Mouse (Mus musculus): Measurements from ENCODE around the gene Pou6f2.
A peak's percentile ranks its signal among the peaks of the same experiment; 100 is the strongest.

The Pou6f2 gene

DNA sequence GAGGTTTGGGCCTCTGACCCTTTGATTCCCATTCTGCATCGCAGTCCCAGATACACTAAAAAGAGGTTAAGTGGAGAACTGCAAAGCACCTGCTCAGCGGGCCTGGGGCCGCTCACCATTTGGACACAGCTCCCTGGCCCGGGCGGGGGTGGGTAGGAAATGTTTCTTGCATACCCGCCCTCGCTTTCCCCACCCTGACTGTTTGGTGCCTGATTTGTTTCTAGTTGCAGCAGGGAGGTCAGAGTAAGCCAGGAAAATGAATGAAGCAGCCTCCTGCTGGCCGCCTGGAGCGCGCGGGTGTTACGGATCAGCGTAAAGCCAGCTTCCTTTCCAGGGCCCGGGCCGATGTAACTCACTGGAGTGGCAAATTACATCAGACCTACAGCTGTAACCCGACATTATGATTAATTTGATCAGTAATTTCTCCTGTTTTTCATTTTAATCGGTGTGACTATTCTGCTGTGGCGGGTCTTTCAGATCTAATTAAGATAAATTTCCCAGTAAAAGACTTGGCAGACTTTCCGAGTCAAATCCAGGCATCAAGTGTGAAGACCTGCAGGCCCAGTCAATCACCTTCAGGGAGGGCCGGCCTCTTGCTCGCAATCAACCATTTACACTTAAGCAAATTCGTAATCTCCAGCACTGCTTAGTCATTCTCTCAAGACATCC is 178.8 kb downstream of the Pou6f2 start:
- no peak for DNase-seq (ENCODE audit: low read depth, low spot score)

DNA sequence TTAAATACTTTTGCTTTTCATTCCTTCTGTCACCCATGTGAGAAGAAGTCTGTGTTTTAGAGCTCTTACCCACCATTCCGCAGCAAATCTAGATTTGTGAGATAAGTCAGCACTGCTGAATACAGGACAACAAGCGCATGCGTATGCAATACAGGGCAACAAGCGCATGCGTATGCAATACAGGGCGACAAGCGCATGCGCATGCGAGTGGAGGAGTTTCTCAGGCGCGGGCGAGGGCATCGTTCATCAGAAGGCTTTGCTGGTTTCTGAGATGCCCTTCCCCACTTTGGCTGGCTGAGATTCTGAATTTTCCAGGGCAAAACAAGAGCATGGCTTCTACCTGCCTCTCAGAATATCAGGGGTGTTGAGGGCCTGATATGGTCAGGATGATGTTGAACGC is 186.2 kb downstream of the Pou6f2 start:
- no peak for DNase-seq (ENCODE audit: low read depth, low spot score)

DNA sequence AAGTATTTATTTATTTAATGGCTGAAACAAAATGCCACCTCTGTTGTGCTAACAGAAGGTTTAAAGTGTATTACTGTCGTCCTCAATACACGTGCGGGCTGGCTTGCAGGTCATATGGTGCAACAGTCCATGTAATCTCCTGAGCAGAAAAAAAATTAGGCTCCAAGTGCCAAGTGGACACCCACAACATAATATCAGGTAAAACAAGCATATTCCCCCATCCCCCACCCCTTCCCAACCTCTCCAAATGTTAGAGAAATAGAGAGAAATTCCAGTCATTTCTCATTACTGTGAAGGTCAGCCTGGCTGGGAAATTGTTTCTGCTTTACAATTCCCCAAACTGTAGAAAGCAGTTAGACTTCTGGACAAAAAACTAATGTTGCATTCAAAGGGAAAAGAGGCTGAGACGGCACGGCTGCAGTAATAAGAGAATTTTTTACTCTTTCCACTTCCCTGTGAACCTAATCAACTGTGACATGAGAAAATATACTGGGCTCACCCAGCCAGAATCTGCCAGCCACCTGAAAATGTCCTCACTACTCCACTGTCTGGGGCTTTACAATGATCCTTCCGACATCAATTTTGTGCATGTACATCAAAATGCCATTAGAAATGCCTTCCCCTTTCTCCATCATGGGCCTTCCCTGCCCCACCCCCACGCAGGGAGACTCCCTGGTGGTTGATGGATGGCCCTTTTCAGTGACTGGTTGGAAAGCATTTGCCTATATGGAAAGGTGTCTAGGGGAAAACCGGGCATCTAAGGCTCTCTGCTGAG is 192.8 kb downstream of the Pou6f2 start:
- DNase-seq (ENCODE audit: low read depth, low spot score) = no peak

DNA sequence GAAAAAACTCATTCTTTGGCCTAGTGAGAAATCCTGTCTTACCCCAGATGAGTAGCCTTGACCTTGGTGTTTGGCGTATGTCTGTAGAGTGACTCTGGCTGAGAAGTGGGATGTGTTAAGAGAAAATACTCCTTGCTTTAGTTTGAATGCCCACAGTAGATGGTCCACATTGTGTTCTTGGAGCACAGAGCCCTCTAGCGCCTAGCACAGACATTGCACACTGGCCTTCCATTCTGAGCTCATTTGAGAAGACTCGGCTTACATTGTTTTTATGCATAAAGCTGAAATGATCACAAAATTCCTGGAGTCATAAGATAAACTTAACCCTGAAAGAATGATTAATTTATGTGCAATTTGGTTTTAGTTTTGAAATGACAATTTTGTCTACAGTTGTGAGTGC is 223.5 kb downstream of the Pou6f2 start:
- peak; percentile 46 for DNase-seq (ENCODE audit: low read depth, low spot score)

DNA sequence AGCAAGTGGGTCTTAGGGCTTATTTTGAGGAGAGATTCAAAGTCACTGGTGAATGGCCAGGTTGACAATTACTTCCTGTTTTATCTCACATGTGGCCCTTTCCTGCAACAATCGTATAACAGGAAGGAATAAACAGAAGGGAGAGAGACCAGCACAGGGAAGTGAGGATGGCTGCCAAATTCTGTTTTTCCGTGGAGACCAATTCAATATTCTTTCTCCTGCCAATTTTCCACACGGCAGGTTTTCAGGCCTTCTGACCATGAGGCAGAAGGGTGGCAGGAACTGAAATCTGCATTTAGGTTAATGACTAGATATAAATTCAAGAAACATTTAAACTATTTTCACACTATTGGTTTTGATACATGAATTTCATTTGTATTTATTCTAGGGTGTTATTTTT is 224.5 kb downstream of the Pou6f2 start:
- DNase-seq (ENCODE audit: low read depth, low spot score) = no peak

DNA sequence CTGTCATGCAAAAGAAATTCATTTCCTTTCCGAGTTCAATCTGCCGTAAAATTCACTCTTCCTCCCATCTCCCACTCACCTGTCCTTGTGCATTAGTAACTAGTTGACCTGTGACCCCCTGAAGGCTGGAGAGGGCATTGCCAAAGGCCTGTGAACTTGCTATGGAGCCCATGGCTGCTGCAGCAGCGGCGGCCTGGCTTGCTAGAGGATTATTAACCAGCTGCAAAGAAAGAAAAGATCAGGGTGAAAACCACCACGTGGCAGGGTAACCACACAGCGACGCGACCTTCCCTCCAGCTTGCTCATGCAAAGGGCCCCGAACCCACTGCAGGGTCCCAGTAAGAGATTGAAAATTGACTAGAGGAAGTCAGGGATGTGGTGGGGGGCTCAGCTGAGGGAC is 225.2 kb downstream of the Pou6f2 start:
- no peak for DNase-seq (ENCODE audit: low read depth, low spot score)

DNA sequence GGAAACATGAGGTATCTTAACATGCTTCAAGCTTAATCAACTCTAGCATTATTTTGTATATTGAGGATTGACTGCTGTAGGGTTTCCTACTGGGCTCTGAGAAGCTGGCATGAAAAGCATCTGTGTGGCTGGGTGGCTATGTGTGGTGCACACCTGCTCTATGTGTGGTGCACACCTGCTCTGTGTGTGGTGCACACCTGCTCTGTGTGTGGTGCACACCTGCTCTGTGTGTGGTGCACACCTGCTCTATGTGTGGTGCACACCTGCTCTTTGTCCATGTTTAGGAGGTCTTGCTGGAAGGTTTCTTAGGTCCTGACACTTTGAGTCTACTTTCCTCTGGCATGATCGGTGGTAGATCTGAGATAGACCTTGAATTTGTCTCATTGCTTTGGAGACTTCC is 233.3 kb downstream of the Pou6f2 start:
- DNase-seq (ENCODE audit: low read depth, low spot score) = no peak

DNA sequence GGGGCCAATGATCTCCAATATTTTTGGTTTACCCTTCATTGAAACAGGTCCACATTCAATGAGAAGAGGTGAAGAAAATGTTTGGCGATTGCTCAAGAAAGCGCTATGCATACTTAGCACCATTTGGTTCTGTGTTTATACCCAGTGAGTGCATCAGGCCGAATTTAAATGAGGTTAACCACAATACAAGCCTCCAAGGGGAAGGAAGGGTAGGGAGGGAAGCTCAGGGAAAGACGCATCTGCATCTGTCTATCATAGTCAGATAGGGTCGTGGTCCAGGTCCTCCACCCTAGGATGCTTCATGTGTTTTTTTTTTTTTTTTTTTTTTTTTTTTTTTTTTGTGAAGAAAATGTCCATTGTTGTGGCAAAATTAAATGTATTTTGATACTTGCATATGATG is 236.9 kb downstream of the Pou6f2 start:
- DNase-seq (ENCODE audit: low read depth, low spot score) = no peak

DNA sequence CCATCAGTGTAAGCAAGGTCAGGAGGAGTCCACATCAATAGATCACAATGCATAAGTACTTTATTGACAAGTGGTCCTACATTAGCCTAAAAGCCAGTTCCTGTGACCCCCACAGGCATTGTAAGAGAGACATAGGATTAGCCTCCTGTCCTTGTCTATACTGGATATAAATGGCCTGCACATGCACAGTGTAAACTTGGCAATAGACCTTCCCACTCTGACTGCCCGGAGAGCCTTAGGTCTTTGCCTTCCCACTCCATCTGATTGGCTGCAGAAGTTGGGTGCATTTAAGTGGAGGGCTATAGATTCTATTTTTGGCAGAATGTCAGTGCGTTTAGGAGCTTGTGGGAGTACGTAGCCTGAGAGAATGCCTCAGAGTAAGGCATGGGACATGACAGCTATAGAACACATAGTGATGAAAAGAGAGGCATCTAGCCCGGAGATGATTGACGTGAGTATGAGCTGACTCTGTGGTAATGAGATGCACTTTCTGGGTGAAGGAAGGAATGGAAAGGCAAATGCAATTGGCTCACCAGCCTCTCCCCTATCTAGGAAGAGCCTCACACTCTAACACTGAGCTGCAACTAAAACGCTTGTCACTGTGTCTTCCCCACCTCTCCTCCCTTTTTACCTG is 243.4 kb downstream of the Pou6f2 start:
- no peak for DNase-seq (ENCODE audit: low read depth, low spot score)

DNA sequence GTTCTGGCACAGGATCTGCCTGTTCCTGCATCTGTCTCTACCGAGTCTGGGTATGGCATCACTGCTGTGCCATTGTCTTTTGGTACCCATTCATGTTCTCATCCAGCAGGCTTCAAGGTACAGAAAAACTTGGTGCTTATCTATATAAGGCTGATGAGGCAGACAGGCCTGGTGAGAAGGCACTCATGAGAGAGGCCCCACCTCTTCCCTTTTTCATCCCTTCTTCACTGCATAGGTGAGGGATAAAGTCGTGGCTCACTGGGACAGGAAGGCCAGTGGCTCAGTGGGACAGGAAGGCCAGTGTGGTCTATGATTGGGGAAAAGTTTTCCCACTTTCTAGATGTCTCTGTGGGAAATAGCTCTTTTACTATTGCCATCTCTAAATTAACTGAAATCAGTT is 263.8 kb downstream of the Pou6f2 start:
- no peak for DNase-seq (ENCODE audit: low read depth, low spot score)

DNA sequence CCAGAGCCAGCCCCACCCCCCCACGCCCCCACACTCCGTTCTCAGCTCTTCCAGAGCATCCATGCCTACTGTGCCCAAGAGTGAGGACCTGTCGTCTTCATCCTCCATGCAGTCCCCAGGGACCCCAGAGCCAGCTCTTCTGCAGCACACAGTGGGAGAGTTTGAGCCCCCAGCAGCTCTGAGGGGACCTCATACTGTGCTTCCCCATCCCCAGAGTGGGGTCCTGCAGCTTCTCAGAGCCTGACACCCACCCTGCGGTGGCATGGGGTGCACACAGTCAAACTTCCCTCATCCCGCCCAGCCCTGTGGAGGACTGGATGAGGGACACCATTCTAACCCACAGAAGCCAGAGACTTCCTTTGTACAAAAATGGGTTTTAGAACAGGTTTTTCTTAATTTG is 264.3 kb downstream of the Pou6f2 start:
- no peak for DNase-seq (ENCODE audit: low read depth, low spot score)

DNA sequence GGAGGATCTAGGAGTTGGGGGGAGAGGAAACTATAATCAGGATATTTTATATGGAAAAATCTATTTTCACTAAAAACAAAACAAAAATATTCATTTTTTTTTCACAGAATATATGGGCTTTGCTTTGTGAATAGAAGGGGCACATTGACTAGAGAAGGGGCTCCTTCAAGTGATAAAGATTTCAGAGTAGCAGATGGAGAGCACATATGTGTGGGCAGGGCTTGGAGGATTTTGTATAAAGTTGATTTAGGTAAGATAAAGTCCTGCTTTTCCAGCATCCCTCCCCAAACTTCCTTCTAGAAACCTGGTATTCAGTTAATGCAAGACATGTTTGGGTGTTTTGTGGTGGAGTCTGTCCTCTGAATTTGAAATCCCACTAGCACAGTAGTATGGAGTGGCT is 266.2 kb downstream of the Pou6f2 start:
- no peak for DNase-seq (ENCODE audit: low read depth, low spot score)

DNA sequence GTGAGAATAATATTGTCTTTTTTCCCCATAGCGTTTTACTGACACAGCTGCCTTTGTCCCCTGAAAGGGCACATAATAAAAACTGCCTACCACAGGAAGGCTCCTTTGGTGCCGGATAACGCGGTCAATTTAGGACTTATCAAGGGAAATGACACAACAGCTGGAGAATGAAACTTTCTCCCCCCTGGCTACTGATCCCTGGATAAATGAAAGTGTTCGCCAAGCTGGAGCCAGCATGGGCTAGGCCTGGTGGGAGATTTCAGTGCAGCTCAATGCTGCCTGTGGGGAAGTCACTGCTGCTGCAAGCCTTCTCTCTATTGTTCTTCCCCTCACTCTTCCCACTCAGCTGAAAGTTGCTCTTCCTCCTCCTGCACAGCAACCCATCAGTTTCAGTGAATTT is 267.8 kb downstream of the Pou6f2 start:
- no peak for DNase-seq (ENCODE audit: low read depth, low spot score)

DNA sequence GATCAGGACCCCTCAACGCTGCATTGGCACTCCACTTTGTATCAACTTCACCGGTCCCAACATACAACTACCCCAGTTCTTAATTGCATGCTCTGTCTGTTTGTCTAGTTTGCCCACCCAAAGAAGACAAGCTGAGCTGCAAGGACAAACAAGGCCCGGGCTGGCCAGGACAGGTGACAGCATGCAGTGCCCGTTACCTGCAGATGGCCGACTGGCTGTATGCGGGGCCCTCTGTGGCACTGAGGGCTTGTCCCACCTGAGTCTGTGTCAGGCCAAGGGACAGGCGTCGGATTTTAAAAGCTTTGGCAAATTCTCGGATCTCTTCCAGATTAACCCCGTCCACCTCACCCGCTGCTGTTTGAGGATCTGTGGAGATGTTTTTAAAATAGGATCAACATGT is 268.7 kb downstream of the Pou6f2 start:
- DNase-seq (ENCODE audit: low read depth, low spot score) = no peak

DNA sequence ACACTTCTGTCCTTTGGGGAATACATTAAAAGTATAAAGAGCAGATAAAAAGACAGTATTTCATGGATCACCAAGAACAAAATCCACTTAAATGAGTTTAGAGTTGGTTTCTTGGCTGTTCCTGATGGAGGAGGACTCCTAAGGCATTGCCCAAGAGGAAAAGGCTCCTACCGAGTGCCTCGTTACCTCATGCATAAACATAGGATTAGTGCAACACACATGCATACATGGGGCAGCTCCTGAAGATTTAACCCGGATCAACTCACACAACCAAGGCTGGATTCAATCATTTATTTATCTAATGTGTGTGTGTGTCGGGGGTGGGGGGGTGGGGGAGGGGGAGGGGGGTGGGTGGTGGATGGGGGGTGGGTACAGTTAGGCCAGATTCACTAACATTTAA is 269.4 kb downstream of the Pou6f2 start:
- no peak for DNase-seq (ENCODE audit: low read depth, low spot score)

DNA sequence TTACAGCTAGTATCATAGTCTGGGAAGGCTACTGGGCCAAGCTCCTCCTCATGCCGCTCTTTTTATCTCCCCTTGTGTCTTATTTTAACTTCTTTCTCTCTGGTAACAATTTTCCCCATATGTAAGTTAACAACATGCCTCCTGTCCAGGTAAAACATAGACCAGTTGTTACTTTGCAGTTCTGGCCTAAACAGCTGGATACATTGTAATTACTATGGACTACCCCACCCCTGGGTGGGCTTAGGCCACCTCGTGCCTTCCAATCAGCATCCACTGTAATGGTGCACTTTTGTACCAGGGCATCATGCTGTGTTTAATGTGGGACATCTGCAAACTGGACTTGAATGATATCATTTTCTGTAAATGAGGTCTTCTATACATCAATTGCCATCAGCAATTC is 271.4 kb downstream of the Pou6f2 start:
- no peak for DNase-seq (ENCODE audit: low read depth, low spot score)

DNA sequence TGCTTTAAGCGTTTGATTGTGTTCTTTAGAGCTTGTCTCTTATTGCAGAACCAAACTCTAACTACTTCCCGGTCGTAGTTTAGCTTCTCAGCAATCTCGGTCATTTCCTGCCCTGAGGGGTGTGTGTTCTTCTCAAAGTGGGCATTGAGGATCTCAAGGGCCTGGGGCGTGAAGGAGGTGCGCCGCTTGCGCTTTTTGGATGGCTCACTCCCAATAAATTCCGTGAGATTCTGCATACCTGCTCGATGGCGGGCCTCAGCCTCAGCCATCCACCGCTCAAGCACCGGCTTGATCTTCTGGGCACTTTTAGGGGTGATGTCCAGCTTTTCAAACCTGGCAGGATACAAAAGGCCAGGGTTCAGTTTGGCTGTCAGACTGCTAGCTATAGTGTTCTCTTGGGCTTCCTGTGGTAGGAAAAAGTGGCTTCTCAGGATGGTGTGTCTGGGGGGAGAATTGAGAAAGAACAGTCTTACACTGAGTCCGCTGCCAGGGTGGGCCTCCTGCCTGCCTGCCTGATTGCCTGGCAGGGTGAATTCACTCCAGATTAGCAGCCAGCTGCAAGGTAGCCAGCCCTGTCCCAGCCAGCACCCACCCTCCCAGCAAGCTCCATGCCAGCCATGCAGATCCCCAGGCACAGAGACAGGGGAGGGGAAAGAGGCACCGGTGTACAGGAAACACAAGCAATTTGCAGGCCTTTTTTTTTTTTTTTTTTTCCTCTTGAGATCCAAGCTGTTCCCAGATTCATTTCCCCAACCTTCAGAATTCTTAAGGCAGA is 272.1 kb downstream of the Pou6f2 start:
- no peak for DNase-seq (ENCODE audit: low read depth, low spot score)

DNA sequence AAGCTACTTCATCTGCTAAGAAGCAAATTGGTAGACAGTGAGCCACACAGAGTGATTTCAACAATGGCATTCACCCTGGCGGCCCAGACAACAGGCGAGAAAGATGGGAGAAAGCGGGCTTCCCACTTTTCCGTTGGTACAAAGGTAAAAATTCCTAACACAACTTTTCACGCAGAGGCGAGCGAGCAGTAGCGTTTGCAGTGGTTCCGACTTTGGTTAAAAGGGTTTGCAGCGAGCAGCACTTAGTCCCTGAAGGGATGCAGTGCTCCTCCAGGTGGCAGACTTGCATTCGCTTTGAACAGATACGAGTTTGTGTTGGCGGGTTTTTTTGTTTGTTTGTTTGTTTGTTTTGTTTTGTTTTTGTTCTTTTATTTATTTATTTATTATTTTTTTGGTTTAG is 273.1 kb downstream of the Pou6f2 start:
- DNase-seq (ENCODE audit: low read depth, low spot score) = no peak

DNA sequence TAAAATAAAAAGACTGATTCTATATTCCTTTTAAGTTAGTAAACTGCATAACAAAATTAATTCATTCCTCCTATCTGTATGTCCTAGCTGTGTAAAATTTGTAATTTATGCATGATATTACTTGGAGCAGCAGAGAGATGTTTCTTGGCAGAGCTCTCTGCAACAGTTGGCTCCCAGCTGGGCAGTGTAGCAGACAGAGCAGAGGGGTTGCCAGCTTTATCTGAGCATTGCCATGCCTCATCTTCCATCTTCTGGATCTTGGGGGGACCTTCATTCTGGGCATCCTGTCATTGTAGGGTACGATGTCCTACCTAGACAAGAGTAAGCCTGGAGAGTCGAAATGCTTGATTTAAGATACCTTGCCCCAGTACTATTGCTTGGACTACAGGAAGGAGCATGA is 277.1 kb downstream of the Pou6f2 start:
- no peak for DNase-seq (ENCODE audit: low read depth, low spot score)

DNA sequence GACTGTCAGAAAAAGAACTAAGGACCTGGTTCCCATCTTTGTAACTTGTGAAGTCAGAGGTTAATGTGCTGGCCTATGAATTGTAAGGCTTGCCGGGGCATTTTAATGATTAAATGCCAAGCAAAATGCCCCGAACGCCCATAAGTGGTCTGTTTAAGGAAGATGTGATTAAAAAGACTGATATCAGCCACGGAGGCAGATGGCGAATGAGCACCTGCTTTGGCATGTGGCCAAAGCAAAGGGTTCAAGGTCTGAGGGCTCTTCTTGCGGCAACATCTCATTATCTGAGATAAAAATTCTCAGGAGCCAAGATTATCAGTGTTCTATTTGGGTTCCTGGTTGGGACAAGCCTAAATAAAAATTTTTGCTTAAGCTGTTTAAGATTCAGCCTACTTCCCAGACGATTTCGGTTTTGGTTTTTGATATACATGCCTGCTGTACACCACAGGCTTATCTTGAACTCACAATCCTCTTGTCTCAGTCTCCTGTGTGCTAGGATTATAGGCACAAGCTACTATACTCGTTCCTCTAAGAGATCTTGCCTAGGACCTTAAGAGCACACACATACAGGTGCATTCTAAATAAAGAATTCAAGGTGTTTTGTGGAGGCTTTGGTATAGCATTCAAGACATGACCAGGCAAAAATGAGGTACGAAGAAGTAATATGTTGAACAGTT is 315.9 kb downstream of the Pou6f2 start:
- no peak for DNase-seq (ENCODE audit: low read depth, low spot score)

Data from 3T3-L1 (cell line).